Mouse (Mus musculus) liver, embryonic 16.5 days (tissue): Measurements from ENCODE around the gene Speer4f1. TPM values are rescaled to one million over a fixed set of nuclear protein-coding genes. Genes with fewer than 3 reads are reported as not detected.

Experiments used
- polyA plus RNA-seq: library from polyadenylated mRNA; unstranded; fragments of >200 nt; fragmentation: Nextera tagmentation; extraction: Ambion mirVana; gene quantifications from 2 replicates; pipeline ENCODE4 v1.2.1, GENCODE M21; 2015

Speer4f1 gene
- polyA plus RNA-seq, 1 experiment from 2014 or later = not detected

Other genes with a start within 250 kb of the Speer4f1 start
- not detected in 2 replicates for gene Speer4f2, start 102.9 kb upstream of the Speer4f1 start, polyA plus RNA-seq
- gene Sema3c, start 98.2 kb downstream of the Speer4f1 start, polyA plus RNA-seq = 0.54 and 1.3 TPM in 2 replicates